Mouse (Mus musculus) T-helper 2 cell (primary cell): ENCODE data around the gene Kap.
"Not testable (repeated sequence)": the region's sequence is repeated elsewhere in the genome, so short reads cannot be mapped to it uniquely, and the experiment has no call there.

Experiments used
- in situ Hi-C: fragments of 300-600 bp; cut with MboI, MseI; formaldehyde crosslinking; loops from one replicate; pipeline ENCODE4 v1.15.1; 2025; ENCODE audit warnings: high pct_unique_total_duplicates

Kap gene

DNA sequence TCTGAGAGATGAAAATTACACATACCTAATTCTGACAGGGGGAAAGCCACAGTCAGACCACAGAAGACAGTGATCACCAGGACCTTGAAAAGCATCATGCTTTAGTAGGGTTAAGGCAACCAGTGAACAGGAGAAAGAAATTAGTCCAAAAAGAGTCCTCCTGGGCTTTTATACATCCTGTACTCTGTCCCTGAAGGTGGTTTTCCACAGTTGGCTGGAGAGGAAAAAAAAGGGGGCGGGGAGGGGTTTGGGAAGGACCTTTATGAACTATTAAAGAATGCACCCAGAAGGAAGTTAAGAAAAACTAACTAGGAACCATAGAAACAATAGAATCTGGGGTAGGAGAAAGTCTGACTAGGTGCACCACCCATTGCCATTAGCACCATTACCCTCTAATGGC lies at the start of gene Kap:
Kap (minus strand) TSS at position 237 of the 400 bp plus-strand sequence.
- in situ Hi-C loops = loop anchor here (5.0 kb wide), 1 partner anchor 56 kb away; no protein-coding TSS in a partner anchor

DNA sequence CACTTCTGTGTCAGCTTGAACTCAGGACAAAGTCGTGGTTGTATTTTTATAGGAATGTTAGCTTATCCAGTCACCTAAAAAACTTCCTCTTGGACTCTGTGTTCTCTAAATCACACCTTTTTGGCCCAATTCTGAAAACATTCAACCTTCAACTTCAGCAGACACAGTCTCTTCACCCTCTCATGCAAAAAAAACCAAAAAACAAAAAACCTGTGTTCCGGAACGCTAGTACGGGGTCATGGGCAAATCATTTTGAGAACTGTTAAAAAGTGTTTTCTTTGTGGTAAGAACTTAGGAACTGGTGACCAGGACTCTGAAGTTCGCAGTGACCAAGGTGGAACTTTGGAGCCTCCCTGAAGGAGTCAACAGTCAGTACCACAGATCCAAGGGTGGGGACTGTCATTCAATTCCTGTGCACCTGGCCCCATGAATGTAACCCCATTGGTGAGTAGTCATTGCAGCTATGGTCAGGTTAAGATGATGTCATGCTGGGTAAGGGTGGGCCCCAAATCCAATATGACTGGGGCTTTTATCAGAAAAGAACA lies 32.4 kb upstream of the Kap start:
- in situ Hi-C loops = no loop called here

DNA sequence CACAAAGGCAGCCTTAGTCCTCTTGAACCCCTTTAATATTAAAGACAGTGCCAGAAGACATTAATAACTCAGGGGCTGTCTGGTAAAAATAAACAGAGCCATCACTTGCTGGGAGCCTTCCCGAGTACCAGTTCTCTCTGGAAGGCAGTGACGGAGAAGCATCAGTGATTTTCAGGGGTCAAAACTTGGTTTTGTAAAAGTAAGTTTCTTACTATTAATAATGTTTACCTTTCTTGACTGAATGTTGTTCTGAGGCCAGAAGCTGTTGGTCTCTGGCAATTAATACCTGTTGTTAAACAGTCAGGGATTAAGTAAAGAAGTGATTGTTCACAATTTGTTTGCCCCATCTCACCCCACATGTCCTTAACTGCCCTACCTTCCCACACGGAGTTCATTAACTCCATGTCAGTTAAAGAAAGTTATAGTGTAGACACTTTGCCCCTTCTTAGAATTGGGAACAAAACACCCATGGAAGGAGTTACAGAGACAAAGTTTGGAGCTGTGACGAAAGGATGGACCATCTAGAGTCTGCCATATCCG lies 30.0 kb upstream of the Kap start:
- in situ Hi-C loops = no loop called here

DNA sequence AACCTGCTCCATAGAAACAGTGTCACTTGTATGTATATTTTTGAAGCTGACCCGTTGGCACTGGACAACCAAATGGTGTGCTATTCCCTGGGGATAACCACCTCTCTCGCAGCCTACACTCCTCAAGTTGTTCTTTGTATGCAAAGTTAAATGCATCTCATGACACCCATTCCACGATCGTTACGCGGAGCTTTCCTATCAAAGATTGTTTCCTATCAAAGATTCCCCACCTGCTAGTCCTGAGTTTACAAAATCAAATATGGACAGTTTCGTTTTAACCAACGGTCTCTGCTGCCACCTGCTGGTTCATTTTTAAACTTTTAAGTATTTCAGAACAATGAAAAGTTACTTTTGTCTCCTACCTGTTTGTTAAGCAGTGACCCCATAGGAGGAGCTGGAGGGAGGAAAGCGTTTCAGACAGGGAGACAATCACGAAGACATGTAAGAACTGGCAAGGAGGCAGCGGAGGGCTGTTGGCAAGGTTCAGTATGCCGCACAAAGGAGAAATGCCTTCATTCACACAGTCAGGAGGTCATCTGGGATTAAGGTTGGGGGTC lies 22.4 kb upstream of the Kap start:
- in situ Hi-C loops = no loop called here

DNA sequence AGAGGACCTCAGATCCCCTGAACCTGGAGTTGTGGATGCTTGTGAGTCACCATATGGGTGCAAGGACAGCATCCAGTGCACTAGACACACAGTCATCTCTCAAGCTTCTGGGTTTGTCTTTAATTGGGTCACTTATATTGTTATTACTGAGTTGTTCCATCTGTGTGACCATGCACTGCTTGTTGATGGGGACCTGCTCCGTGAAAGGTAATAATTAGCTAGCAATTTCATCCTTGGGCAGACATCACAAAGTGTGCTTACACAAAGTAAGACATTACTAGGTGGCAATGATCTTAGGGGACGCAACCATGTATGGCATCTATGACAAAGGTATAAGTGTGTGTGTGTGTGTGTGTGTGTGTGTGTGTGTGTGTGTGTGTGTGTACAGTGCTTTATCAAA lies 19.1 kb upstream of the Kap start:
- in situ Hi-C loops = no loop called here

DNA sequence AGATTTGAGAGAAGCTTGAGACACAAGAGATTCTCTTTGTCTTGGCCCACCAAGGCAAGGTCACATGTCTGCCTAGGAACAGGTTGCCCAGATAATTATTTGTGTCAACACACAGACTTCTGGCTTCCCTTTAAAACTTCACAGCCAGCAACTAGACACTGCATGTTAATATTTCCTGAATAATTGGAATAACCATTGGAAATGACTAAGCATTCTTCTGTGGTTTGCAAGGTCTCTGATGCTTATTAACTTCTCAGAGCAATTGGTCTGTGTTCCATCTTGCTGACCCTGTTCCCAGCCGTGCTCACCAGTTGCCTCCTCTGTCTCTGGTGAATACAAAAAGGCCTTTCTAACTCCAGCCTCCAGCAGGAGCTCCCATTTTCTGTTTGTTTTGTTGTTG lies 17.6 kb upstream of the Kap start:
- in situ Hi-C loops = no loop called here

DNA sequence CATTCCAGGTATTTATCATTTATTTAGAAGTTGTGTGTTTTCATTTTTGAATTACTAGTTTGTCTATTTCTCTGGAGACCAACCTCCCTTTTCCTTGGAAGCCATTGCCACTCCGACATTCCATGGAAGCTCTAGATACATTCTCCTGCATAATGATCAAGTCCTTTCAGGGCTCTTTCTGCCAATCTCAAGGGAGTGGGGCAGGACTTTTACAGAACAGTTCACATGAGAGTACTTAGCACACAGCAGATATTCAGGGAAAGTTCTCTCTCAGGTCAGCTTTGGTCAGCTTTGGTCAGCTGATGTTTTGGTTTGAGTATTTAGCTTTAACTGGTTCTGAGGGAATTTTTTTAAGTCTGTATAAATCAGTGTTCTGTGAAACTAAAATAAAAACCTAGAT lies 14.8 kb upstream of the Kap start:
- in situ Hi-C loops = no loop called here

DNA sequence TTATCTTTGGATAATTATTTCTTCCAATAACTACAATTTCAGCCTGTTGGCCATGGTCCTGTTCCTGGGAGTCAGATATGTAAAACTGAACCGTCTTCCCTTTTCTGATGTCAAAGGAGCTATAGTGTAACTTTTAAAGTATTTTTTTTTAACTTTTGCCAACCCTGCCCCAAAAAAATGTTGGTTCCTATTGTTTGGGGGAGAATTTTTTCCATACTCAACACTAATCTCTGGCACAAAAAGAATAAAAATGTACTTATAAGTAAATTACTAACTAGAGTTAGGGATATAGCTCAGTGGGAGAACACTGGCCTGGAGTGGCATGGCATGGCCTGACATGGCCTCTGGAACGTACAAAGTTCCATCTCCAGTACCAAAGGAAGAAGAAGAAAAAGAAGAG lies 2.3 kb upstream of the Kap start:
- in situ Hi-C loops = no loop called here

DNA sequence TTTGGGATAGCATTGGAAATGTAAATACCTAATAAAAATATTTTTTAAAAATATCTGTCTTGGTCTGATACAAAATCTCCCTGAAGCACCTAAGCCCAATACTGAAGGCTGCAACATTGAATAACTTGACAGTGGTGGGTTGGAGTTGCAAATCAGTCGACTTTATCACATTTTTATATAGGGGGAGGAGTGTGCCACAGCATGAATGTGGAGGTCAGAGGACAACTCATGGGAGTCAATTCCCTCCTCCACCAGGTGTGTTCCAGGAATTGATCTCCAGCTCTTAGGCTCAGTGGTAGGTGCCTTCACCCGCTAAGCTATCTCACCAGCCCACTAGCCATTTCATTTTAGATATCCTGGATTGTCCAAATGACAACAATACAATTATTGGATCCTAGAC lies 4.2 kb downstream of the Kap start:
- in situ Hi-C loops = no loop called here

DNA sequence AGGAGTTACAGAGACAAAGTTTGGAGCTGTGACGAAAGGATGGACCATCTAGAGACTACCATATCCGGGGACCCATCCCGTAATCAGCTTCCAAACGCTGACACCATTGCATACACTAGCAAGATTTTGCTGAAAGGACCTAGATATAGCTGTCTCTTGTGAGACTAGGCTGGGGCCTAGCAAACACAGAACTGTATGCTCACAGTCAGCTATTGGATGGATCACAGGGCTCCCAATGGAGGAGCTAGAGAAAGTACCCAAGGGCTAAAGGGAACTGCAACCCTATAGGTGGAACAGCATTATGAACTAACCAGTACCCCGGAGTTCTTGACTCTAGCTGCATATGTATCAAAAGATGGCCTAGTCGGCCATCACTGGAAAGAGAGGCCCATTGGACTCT lies 4.7 kb downstream of the Kap start:
- in situ Hi-C loops = not testable (repeated sequence)

DNA sequence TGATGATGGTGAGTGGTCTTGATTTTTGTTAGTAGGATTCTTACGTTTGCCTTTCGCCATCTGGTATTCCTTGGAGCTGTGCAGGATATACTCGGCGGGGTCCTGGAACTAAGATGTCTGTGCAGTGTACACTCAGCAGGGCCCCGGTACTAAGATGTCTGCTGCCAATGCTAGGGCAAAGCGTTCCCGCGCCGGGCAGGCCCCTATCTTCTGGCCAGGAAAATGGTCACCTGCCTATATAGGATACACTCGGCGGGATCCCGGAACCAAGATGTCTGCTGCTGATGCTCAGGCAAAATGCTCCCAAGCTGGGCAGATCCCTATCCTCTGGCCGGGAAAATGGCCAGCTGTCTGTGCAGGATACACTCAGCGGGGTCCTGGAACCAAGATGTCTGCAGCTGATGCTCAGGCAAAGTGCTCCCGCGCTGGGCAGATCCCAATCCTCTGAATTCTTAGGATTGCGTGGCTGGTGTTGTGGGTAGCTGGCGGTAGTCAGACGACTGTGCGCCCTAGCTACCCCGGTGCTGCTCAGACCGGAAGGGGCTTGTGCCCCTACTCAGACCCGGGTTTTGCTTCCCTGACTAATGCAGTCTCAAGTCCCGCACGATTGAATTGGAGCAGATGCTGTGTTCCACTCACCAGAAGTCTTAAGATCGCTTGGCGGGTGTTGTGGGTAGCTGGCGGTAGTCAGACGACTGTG lies 15.1 kb downstream of the Kap start:
- in situ Hi-C loops = not testable (repeated sequence)

DNA sequence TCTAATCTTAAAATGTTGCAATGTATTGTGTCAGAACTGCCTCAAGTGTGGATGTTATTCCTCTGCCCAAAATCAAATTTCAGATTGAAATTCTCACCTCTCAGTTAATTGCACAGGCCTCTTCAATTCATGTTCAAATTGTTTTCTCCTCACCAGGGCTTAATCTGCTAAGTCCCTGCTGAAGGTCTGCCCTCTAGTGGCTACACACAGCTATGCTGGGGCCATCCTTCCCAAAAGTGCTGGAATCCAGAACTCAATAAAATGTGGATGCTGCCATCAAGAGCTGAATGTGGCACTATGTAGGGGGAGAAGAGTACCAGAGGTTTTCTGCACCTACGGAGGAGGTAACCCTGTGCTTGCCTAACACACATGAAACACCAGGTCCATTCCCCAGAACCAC lies 41.2 kb downstream of the Kap start:
- in situ Hi-C loops = no loop called here
